Mouse (Mus musculus) embryonic stem cell, embryonic (primary cell): ENCODE data around the gene Sox14.

Source experiments
- CTCF ChIA-PET, 4 experiments: fragments of 300-600 bp in 2 of 4; fragments of 350-600 bp in 2 of 4; sonication (Branson Sonifier 250); formaldehyde crosslinking; loops; one replicate each; lab custom pipeline; 2022; ENCODE audit warnings: inconsistent platforms in 2 of 4; lab: Charles Lee
- POLR2A ChIA-PET, 4 experiments: fragments of 300-600 bp in 2 of 4; fragments of 350-600 bp in 2 of 4; sonication (Branson Sonifier 250); formaldehyde crosslinking; loops; one replicate each; lab custom pipeline; 2022; ENCODE audit warnings: antibody characterized with exemption in 4 of 4, inconsistent platforms in 1 of 4; lab: Charles Lee

Gene Sox14

DNA sequence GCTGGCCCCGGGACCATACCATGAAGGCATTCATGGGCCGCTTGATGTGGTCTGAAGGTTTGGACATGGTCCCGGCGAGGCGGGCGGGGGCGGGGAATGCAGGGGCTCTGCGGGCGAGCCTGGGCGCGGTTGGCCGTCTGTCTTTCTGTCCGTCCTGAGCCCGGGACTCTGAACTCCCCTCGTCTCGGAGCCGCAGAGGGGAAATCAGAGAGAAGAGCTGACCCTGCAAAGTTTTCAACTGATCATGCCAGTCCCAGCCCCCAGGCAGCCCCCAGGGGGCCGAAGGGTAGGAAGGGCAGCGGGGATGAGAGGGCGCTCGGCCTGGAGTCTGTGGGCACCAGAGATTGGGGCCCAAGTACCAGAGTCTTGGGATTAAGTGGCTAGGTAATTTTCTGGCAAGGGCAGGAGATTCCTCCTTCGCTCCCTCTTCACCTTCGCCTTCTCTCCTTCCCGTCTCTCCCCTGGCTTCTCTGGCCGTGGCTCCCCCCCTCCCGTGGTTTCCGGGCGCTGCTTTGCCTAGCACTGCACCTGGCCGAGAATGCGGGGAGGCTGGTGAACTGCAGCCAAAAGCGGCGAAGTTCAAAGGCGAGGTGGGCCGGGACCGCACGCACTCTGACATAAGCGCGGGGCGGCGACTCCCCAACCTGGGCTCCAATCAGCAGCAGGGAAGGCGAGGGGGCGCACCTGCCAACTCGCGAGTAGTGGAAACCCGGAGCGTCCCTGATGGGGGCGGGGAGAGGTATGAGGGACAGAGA lies at the start of gene Sox14:
Gene Sox14 (minus strand): TSS at position 553 of the 755 bp plus-strand sequence.
- ChIA-PET CTCF (no interaction called here), POLR2A (interaction anchor here in 2 of 4 experiments (0.7 to 1.0 kb wide), 2 partner anchors 8 to 12 kb away, joined by 3 read pairs; no protein-coding TSS in a partner anchor)

DNA sequence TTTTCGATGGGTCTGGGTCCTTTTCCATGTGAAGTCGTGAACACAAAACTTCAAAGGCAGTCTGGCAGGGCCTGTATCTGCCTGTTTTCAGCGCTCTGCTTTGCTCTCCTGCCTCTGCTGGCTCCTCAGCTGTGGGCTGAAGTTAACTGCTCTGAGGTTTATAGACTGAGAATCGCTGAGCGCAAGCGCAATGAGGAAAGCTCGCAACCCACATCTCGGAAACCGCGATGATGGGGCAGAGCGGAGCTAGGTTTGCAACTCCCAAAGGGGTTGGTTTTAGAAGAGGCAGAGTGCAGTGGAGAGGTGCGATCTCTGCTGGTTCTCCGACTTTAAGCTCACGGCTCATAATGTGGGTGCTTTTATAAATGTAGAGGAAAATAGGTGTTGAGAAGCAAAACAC lies 3.3 kb upstream of the Sox14 start:
- CTCF ChIA-PET, result interaction anchor here in 1 of 4 experiments (0.6 kb wide), 1 partner anchor 32 kb away, joined by 3 read pairs; no protein-coding TSS in a partner anchor

DNA sequence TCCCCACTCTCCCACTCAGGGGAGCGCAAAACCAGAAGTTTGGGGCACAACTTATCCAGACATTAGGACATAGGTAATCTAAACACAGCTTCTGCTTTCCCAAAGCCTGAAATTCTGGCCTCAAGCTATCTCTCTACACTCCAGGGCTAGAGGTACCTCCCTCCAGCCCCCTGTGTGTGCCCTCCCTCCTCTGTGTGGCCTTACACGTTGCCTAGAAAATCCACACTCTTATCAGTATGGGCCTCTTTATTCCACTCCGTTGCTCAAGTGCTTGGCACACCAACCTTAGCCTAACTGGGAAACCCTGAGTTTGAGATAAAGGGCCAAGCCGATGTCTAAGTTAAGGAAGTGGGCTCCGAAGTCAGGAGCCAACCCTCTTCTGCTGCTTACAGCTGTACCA lies 2.6 kb upstream of the Sox14 start:
- POLR2A ChIA-PET, result interaction anchor here in 1 of 4 experiments (1.0 kb wide), 1 partner anchor 10 kb away, joined by 4 read pairs; no protein-coding TSS in a partner anchor
- CTCF ChIA-PET, result no interaction called here

More for the DNA sequence above, 3.3 kb upstream of the Sox14 start:
- POLR2A ChIA-PET, result no interaction called here

DNA sequence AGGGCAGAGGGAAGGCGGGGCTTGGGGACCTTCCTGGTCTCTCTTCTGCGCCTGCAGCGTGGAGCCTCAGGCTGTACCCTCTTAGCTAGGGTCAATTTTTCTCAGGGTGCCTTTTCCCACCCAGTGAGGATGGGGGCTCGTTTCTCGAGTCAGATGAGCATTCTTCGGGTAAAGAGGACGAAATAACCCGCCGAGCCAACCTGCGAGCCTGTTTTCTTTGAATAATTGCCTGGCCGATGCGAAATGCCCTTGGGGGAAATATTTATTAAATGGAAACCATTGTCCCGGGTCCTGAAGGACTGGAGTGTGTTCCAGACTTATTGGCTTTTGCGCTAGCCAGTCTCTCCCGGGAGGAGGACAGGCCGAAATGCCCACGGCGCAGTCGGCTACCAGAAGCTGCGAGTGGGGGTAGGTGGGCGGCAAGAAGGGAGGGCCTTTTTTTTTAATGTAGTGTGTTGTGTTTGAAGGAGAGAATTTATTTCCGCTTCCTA lies 1.1 kb upstream of the Sox14 start:
- ChIA-PET POLR2A (interaction anchor here in 2 of 4 experiments (0.6 to 1.1 kb wide), 5 partner anchors 9 to 430 kb away, joined by 3 to 9 read pairs (median 3); partner anchors contain the start of gene Dzip1l (in 1 of the 2)), CTCF (no interaction called here)

DNA sequence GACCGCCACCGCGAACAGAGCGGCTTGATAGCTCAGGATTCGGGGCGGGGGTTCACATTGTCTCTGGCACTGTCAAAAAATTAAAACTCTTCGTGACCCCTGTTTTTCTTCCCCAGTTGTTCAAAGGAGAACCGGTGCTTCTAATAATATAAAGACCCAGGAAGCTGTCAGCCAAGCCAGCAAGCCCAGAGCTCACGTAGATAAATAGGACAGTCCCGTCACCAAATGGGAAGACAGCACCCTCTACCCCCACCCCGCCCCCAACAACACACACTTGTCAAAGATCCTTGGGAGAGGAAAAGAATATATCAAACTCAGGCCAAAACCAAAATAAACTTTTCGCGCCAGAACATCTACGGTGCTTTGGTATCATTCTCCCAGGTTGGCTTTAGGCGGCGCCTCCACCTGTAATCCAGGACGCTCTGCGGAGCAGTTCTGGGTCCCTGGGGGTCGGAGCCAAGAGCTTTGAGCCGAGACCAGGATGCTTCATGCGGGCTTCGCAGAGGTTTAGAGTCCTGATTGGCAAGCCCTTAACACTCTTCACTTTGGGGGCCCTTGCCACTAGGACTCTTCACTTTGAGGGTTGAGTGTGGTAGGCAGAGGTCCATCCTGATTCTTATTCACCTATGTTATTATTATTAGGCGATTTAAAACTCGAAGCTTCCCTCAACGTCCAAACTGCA lies 544 bp upstream of the Sox14 start:
- CTCF ChIA-PET, result no interaction called here
- POLR2A ChIA-PET, result interaction anchor here in 1 of 4 experiments (0.8 to 1.0 kb wide), 2 partner anchors 8 to 13 kb away, joined by 3 read pairs; no protein-coding TSS in a partner anchor

DNA sequence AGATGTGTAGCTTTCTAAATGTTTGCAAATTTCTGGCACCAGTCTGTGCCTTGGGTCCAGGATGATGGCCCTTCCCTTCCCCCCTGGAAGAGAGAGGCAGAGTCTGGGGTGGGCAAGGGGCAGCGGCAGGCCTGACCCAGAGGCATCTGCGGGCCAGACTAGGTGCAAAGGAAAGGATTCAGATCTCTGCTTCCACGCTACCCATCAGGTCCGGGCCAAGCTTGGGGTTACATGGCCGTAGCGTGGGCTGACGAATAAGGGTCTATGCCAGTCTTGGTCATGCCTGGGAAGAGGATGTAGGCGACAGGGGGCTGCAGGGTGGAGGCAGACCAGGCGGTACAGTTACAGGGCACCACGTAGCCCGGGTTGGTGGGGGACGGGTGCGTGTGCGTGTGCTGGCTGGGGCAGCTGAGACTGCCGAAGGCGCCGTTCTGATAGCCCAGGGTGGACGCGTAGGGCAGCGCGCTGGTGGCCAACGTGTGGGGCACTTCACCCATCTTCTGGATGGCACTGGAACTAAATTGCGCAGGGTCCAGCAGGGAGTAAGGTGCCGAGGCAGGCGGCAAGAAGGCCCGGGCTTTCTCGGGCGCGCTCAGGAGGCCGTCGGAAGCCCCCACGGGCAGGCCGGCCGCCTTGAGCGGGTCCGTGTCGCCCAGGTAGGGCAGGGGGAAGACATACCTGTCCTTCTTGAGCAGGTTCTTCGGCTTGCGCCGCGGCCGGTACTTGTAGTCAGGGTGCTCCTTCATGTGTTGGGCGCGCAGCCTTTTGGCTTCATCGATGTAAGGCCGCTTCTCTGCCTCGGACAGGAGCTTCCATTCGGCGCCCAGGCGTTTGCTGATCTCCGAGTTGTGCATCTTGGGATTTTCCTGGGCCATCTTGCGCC lies 994 bp downstream of the Sox14 start:
- ChIA-PET POLR2A (interaction anchor here in 1 of 4 experiments (0.7 kb wide), 1 partner anchor 9 kb away, joined by 3 read pairs; no protein-coding TSS in a partner anchor), CTCF (interaction anchor here in 1 of 4 experiments (0.5 kb wide), 1 partner anchor 287 kb away, joined by 3 read pairs; no protein-coding TSS in a partner anchor)

DNA sequence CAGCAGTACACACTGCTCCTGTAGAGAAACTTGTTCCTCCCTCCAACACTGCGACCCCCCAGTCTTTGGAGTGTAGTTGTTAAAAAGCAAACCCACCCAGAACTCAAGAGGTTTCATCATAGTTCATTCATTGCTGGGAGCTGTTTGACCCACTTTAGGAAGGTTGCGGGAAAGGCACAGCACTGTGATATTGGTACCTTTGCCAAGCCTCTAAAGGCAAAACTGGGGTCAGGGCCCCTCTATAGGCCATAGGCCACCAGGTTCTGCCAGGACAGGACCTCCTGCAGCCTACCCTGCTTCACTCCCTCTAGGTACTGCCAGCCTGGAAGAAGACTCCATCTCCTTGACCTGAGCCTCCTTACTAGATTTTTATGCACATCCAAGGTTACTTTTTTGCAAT lies 2.2 kb downstream of the Sox14 start:
- POLR2A ChIA-PET, result interaction anchor here in 1 of 4 experiments (0.7 kb wide), 1 partner anchor 1926 kb away, joined by 3 read pairs; no protein-coding TSS in a partner anchor
- CTCF ChIA-PET, result no interaction called here

DNA sequence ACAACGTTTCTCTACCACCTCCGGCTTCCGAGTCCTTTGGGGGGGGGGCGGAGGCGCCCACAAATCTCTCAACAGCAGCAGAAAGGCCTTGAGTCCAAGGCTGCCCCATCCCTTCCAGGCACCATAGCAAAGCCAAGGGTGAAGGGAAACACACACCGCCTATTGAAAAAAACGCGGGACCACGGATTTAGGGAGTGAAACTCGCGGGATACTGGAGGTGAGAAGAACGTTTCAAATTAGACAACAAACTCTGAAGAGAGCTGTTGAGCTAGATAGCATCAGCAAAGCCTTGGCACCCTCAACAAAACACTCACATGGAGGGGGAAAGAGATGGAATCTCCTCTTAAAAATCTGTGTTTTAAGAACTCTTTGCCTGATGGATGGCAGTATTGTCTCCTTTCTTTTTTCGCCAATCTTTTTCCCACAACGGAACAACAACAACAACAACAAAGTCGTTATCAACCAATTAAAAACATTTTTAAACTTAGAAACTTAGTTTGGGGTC lies 2.8 kb downstream of the Sox14 start:
- CTCF ChIA-PET, result no interaction called here
- POLR2A ChIA-PET, result interaction anchor here in 1 of 4 experiments (0.7 to 1.3 kb wide), 3 partner anchors 12 to 1926 kb away, joined by 3 read pairs; no protein-coding TSS in a partner anchor

DNA sequence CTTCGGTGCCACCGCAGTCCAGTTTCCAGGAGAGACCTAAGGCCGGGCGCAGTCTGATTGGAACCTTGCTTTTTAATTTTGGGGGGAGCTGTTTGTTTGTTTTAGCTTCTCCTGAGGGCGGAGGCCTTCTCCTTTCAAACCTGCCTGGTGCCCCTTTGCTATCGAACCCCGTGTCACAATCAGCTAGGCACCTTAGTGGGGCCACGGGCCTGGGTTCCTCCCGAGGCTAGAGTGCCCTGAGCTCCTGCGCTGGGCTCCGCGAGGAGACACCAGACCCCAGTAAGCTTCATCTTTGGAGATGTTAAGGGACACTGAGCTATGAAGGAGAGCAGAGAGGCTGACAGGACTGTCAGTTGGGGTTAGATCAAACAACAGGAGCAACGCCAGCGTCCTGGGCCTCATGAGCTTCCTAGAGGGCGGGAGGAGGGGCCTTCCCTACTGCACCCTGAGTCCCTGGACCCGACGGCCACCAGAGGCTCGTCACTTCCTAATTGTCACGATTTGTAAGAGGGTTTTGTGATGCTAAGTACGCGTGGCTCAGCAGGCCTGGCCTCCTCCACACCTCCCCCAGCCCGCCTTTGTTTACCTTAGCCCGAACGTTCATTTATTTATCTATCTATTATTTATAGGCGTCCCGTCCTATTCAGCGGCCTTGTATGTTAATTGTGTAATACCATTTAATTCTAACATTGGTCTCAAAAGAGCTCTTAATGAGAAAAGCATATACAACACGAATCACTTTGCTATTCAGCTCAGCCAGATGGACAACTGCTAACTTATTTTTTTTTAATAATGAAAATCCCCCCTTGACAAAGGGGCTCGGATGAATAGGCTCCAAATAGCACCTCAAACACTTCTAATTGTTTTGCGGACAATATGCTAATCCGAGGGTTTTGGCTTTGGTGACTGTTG lies 3.5 kb downstream of the Sox14 start:
- ChIA-PET POLR2A (interaction anchor here in 1 of 4 experiments (0.7 to 1.3 kb wide), 2 partner anchors 13 to 1309 kb away, joined by 3 read pairs; no protein-coding TSS in a partner anchor), CTCF (interaction anchor here in 1 of 4 experiments (0.7 to 0.9 kb wide), 2 partner anchors 281 to 523 kb away, joined by 3 read pairs; no protein-coding TSS in a partner anchor)

DNA sequence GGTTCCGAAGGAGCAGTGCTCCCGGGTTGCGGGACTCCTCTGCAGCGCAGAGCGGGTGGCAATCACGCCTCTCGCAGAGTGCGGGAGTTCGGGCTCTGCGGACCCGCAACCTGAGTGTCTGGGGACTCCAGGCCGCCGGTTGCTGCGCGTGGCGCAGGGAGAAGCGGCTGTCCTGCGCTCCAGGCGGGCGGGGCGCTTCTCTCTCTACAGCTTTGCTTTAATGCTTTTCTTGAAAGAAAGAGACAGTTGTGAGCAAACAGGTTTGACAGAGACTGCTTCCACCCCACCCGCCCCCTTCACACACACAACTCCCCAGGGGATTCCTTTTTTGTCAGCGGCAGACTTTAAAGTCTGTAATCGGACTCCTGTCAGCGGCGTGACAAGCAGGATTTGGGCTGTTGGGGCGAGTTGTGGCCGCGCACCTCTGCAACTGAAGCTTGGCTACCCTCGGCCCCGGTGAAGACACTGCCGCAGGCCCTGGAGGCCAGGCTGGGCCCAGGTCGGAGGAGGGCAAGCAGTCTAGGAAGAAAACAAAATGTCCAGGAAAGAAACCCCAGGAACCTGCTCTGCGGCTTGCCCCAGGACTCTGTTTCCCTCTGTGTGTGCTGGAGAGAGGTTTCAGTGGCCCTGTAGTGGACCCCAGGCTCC lies 4.3 kb downstream of the Sox14 start:
- CTCF ChIA-PET, result interaction anchor here in 2 of 4 experiments (0.5 to 0.9 kb wide), 3 partner anchors 280 to 526 kb away, joined by 3 read pairs; no protein-coding TSS in a partner anchor
- POLR2A ChIA-PET, result interaction anchor here in 1 of 4 experiments (1.3 kb wide), 1 partner anchor 14 kb away, joined by 3 read pairs; no protein-coding TSS in a partner anchor

DNA sequence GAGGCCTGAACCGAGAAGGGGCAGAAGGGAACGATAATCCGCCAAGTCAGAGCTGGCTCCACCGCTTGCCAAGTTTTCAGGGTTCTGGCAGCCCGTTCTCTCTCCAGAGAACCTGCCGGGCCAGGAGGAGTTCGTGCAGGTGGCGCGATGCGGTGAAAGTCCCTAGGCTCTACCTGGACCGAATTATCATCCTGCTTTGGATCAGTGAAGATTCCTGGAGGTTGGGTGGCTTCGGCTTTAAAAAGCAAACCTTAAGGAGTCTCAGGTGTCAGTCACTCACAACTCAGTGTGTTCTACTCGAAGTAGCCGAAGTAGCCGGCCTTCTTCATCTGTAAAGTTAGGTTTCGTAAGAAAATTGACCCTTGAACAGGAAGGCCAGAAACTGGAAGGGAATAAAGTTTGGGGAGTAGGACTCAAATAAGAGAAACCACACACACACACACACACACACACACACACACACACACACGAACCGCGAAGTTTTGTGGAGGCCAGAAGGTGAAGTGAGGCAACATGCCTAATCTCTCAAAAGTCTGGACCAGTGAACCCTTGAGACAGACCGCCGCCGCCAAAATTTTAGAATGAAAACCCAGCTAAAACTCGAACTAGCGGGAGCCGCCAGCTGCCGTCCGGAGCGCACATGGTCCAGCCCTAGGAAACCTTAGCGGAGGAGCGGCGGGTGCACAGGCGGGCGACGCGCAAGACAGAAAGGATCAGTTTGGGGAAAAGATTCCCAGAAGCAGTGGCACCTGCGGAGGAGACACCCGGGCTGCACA lies 5.0 kb downstream of the Sox14 start:
- ChIA-PET POLR2A (no interaction called here), CTCF (interaction anchor here in 2 of 4 experiments (0.5 to 0.6 kb wide), 3 partner anchors 19 to 527 kb away, joined by 3 to 9 read pairs (median 3); no protein-coding TSS in a partner anchor)

DNA sequence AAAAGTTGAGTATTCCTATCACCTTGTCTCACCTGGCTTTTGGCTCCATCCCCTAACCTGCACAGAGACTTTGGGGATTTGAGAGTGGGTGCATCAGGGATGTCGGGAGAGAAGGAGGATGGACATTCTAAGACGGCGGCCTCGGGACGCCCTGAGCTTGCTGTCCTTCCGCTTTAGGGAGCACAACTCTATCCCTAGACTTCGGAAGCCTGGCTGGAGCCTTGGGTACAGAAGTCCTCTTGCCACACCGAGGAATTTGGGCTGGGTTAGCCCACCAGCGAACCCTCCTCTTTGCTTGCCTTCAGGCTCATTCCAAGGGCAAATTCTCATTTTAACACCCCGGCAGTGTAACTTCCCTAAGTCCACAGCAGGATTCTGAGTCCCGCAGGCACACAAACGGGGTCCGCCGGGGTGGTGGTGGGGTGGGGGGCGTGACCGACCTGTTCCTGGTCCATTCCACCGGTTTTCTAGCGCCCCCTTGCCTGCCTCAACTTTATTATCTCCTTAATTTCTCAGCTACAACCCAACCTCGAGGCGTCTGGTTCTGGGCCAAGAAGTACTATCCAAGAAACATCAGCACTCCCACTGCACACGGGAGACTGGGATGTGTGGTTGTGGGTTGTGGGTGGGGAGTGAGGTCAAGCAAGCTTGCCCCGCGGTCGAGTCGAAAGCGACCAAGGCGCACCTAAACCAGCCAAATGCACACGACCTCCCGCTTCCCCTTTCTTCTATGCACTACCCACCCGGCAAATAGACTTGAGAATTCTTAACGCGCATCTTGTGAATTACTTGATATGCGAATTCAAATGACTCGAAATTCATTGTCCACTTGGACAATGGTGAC lies 5.8 kb downstream of the Sox14 start:
- CTCF ChIA-PET, result interaction anchor here in 1 of 4 experiments (0.6 kb wide), 2 partner anchors 20 to 254 kb away, joined by 3 to 9 read pairs; no protein-coding TSS in a partner anchor
- POLR2A ChIA-PET, result no interaction called here

DNA sequence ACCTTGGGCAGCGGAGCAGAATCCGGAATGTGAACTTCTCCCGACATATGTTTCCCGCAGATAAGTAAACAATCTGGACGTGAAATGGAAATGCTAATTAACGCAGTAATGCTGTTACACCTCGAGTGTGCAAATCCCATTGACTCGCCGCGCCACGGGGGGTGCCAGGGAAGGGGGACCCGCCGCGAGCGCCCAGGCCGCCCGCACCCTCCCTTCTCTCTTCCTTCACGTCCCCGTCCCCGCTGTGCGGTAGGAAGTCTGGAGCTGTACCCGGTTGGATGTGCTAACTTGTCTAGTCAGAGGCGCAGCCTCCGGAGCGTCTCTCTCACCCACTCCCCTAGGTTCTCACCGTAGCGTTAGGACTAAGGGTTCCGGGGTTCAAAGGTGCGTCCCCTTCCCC lies 6.7 kb downstream of the Sox14 start:
- ChIA-PET CTCF (interaction anchor here in 2 of 4 experiments (0.6 kb wide), 2 partner anchors 433 to 682 kb away, joined by 3 read pairs; no protein-coding TSS in a partner anchor), POLR2A (interaction anchor here in 1 of 4 experiments (0.7 kb wide), 1 partner anchor 9 kb away, joined by 4 read pairs; no protein-coding TSS in a partner anchor)

DNA sequence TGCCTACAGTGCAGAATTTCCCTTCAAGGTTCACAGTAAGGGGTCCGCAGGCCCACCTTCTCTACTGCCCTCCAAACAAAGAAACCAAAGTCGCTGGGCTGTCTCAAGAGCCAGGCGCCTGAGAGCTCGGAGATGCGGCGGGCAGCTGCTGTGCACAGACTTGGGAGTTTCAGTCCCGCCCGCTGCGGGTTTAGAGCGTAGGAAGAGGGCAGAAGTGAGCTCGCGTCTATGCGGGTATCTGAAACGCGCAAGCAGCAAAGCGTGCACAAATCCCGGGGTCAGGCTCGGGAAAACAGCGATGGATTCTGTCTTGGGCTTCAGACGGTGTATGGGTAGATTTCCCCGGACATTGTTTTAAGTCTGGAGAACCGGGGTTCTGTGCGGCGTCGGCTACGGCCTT lies 7.4 kb downstream of the Sox14 start:
- CTCF ChIA-PET, result interaction anchor here in 2 of 4 experiments (0.6 kb wide), 2 partner anchors 433 to 681 kb away, joined by 3 read pairs; no protein-coding TSS in a partner anchor
- POLR2A ChIA-PET, result interaction anchor here in 1 of 4 experiments (0.7 to 0.9 kb wide), 2 partner anchors 8 to 9 kb away, joined by 3 to 4 read pairs; no protein-coding TSS in a partner anchor
